Mouse (Mus musculus): Measurements from ENCODE around the gene Mlph.

Mlph gene

DNA sequence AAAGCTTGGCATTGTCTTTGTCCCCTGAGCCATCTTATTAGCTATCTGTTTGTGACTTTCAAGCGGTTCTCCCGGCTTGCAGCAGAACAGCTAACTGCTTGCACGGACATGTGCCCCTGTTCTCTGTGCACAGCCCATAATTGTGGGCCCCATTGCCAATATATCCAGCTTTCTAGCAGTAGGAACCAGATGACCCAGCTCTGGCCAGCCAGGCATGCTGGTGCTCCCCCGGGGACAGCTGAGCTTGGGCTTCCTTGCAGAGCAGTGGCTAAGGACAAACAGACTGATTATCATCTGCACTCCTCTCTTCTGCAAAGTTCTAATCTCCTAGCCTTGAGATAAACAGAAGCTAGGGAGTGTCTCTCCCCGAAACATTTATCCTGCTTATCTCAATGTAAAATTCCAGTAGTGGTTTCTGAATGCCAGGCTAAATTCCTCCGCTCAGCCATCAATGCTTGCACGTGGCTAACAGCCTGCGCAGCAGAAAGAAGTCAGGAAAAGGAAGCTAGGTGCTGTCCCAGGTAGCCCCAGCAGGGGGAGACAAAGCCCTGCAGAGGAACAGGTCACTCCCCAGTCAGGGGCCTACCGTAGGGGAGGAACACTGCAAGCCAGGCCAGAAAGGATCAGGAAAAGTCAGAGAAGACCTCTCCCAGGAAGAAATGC lies 58.2 kb downstream of the Mlph start:
- DNase-seq = peak; percentile 94 to 98

DNA sequence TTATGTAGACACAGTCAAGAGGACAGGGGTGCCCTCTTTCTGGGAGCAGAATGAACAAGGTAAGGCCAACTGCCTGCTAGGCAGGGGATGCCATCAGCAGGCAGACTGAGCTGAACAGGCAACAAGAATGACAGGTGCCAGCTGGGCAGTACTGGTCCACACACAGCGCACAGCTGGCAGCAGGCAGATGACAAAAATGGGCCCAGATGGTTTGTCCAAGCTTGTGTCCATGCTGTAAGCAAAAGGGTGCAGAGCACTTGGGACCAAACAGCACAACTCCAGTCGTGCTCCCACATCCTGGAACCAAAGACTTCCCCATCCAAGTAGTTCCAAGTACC lies 58.7 kb downstream of the Mlph start:
- no peak for DNase-seq

DNA sequence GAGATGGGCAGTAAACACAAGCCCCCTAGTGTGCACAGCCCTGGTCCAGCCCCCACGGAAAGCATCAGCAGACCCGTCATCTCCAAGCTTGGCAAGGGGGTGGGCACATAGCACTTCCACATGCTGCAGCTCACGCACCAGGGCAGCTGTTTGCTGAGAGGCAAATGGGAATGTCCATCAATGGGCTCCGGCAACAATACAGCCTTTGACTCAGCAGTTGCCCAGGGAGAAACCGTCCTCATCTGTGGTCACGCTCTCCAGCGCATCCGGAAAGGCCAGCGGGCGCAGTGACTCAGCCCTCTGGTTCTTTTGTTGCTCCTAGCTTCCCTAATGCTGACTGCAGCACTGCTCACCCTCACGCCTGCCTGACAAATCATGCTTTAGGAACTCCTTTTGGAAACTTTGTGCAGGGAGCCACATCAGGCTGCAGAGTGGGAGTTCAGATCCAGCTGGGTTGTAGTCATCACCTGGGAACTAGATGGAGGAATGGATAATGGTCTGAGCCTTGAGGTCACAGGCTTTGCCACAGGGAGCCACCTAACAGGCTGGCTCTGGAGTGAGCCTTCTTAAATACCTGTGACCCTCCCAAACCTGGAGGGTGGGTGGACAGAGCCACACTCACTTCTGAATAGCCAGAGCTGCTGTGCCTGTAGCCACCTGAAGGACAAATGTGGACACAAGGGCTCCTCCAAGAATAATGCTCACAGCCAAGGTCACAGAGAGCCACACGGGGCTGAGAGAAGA lies 60.2 kb downstream of the Mlph start:
- peak; percentile 45 to 56 for DNase-seq

DNA sequence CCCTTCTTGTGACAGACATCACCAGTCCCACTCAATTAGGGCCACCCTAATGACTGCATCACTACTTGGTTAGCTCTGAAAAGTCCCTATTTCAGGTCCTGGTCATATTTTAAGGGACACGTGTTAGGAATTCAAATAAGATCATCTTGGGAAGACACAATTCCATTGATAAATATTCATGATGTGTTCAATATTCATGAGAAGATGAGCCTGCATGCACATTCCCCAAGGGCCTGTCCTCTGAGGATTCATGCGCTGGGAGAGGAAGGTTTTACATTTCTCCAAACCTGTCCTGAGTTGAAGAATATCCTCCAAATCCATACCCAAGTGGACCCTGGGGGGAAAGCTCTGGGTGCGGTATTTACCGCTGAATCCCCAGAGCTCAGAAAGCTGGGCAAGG lies 61.1 kb downstream of the Mlph start:
- no peak for DNase-seq

DNA sequence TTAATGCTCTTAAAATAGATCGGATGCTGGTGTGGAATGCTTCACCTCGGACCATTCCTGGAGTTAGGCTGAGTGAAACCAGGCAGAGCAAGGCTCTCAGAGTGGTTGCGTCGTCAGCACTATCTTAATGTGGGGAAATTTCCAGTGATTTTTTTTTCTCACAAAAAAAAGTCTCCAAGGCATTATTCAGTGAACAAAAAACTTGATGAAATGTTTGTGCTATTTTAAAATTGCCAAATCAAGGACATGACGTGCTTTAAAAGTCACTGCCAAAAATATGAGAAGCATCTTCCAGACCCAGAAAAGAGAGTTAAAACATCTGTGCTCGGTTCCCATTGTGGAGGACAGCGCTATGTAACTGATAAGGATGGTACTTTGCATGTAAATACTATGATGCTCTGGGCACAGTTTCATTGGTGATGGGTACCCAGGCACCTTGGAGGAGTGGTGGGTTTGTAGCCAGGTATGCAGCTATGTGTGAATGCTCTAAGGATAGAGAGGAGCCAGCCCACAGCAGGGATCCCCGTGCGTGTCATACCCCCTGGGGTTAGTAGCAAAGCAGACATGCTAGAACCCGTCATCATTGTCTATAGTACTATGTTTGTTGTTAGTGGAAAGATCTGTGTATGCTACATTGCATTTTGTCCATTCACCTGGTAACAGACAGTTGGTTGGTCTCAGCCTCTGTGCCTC lies 65.9 kb downstream of the Mlph start:
- DNase-seq = peak in 1 of 2 experiments; percentile 50

DNA sequence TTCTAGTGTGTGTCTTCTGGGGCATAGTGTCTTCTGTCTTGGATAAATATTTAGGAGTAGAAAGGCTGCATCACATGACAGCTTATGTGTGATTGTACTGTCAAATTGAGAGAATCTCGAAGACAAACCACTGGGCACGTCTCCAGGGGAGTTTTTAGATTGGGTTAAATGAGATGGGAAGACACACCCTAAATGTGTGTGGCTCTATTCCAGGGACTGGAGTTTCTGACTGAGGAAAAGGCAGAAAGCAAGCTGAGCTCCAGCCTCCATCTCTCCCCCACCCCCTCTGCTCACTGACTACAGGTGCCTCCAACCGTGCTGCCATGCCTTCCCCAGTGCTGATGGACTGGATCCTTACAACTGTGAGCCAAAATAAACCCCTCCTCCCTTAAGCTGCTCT lies 66.5 kb downstream of the Mlph start:
- no peak for DNase-seq

DNA sequence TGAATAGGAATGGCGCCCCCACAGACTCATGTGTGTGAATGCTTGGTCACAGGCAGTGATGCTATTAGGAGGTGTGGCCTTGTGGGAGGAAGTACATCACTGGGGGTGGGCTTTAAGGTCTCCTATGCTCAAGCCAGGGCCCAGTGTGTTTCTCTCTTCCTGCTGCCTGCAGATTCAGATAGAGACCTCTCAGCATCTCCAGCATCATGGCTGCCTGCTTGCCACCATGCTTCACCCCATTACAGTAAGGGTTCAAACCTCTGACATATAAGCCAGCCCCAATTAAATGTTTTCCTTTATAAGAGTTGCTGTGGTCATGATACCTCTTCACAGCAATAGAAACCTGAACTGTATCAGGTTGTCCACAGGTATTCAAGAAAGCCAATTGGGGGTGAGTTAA lies 81.0 kb downstream of the Mlph start:
- DNase-seq = no peak

DNA sequence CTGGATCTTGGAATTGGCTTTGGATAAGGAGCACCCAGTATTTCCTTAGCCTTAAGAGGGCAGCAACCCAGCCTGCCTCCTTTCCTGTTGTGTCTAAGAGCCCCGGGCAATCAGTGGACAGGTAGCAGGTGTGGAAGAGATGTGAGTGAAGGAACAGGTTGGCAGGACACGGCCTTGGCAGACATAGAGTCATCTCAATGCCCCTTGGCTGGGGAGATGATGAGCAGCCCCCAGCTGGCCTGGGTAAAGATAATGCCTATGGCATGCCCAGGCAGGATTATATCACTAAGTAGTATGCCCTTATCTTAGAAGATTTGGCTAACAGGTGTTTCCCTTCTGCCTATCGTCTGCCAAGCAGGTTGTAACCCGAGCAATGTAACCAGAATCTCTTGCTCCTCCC lies 82.3 kb downstream of the Mlph start:
- no peak for DNase-seq

DNA sequence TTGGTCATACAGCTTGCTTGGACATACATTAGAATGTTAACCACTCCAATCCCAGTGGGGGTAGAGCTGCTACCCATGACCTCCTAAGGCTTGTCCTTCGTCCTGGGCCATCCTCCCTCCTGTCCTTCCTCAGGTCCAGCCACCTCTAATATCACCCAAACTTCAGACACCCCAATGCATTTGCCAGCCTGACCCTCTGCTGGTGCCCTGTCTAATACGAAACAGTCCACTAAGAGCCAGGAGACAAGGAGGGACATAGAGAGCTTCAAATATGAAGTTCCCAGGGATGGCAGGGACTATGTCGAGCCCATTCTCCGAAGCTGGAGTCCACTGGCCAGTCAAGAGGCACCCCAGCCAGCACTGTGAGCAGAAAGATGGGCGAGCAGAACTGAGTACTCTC lies 82.8 kb downstream of the Mlph start:
- DNase-seq = no peak

DNA sequence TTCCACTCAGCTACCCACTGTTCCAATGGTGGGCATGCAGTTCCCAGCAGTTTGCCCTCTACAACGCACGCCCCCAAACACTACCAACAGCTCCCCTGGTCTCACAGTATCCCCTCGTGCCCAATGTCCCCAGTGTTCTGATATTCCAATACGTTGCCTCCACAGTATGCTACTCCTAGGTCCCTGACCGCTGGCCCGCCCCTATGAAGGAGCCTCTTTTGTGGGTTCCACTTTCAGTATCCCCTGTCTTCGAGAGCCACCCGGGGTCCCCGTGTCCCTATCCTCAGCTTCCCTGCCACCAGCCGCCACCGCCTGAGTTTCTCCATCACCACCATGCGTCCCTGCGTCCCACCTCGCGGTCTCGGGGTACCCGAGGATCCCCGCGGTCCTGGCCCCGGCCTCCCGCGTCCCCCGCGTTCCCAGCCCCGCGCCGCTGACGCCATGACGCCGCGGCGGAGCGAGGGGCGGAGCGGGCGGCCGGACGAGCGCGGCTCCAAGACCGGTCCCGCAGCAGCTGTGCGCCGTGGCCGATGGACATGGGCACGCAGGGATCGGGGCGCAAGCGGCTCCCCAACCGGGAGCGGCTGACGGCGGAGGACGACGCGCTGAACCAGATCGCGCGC lies 83.5 kb downstream of the Mlph start, which contains the start of gene Lrrfip1:
TSS of gene Lrrfip1 (plus strand) at position 470 of the 623 bp plus-strand sequence.
- DNase-seq = peak in 1 of 2 experiments; percentile 74

DNA sequence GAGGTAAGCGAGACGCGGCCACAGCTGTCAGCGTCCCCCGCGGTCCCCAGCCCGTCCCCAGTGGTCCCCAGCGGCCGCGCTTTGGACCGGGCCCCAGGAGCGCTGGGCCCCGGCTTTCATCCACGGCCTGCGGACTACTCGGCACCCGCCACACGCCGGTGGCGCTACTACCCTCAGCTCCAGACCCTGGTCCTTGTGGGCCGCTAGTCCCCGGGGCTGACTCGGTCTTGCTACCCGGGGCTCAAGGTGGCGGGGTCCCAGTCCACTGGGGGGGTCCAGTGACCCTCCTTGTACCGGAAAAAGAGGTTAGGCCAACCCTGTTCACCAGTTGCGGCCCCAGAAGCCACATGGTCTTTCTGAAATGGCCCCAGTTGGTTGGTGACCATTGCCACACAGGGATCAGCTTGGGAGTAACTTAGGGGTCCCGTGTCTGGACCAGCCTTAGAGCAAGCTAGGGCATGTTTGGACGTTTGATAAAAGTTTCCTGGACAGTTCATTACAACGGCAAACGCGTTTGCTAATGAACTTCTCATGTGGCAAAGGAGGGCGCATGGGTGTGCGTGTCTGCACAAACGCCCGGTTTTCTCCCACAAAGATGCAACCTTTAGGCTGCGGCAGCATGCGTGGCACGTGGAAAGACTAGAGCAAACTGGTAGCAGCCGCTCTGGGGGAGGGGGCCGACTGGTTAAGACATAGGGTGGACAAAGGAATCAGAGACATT lies 84.2 kb downstream of the Mlph start:
- DNase-seq = peak in 1 of 2 experiments; percentile 21

DNA sequence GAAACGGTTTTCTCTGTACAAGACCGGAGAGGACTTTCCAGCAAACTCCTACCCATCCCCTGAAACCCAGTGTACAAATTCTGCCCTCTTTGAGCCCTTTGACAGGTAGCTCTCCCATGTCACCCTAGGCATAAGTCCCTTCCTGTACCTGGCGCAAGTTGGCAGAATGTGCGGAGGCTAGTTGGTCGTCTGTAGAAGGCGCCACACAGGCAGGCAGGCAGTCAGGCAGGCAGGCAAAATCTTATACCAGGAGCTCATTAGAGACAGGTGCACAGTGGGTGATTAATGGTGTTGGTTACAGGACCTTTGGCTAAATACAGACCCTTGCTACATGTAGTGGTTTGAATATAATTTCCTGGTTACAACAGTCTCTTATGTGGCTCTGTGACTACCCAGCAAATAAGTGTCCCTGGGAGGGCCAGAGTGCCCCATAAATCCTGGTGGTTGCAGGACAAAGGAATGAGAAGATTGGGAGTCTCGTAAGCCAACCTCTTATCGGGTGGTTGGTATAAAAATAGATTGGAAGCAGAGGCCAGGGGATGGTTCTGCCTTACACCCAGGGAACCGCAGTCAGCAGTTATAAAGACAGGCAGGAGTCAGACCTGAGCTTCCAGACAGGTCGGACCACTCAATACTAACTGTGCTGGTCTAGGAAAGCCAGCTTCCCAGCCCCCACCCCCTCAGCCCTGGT lies 85.2 kb downstream of the Mlph start:
- DNase-seq = no peak

Data from kidney, postnatal 36 days (tissue).